Mouse (Mus musculus) liver, adult 2 months (tissue): Measurements from ENCODE around the gene Specc1. TPM values are rescaled to one million over a fixed set of nuclear protein-coding genes. Genes with fewer than 3 reads are reported as not detected.
A peak's percentile ranks its signal among the peaks of the same experiment; 100 is the strongest.

Experiments used
- DNase-seq: peaks from one replicate; pipeline ENCODE4 v3.0.0-alpha.2; 2011; ENCODE audit warnings: low read depth, low spot score; ENCODE audit errors: extremely low read depth
- H3K27ac ChIP-seq: fragments of 200-500 bp; replicated peaks from 2 replicates; pipeline ENCODE4 v1.5.1; 2012; ENCODE audit warnings: low read depth, mild to moderate bottlenecking, control low read depth, inconsistent platforms, low read length; ENCODE audit not compliant: insufficient read depth
- H3K27me3 ChIP-seq: fragments of 200-500 bp; 2 replicates; pipeline ENCODE4 v1.6.1; 2012; ENCODE audit warnings: mild to moderate bottlenecking, moderate library complexity, low read length, inconsistent platforms; ENCODE audit not compliant: control insufficient read depth, insufficient read depth
- H3K36me3 ChIP-seq: fragments of 200-500 bp; 2 replicates; pipeline ENCODE4 v1.6.1; 2012; ENCODE audit warnings: low read length, inconsistent platforms; ENCODE audit not compliant: control insufficient read depth, insufficient read depth
- H3K4me1 ChIP-seq: fragments of 200-500 bp; 2 replicates; pipeline ENCODE4 v1.6.1; 2011; ENCODE audit warnings: low read length; ENCODE audit not compliant: control insufficient read depth, insufficient read depth
- H3K4me3 ChIP-seq: fragments of 200-500 bp; 2 replicates; pipeline ENCODE4 v1.5.1; 2011; ENCODE audit warnings: low read depth, mild to moderate bottlenecking, control low read depth, low read length, moderate library complexity; ENCODE audit not compliant: insufficient read depth
- H3K79me2 ChIP-seq: fragments of 200-500 bp; 2 replicates; pipeline ENCODE4 v1.6.1; 2012; ENCODE audit warnings: inconsistent platforms, mild to moderate bottlenecking, low read length, moderate library complexity; ENCODE audit not compliant: control insufficient read depth, insufficient read depth
- H3K9ac ChIP-seq: fragments of 200-500 bp; 2 replicates; pipeline ENCODE4 v1.6.1; 2012; ENCODE audit warnings: low read depth, mild to moderate bottlenecking, control low read depth, inconsistent platforms, low read length
- CTCF ChIP-seq: fragments of 200-500 bp; IDR thresholded peaks from 2 replicates; pipeline ENCODE4 v1.5.1; 2011; ENCODE audit warnings: low read depth, low read length, control low read depth
- POLR2A ChIP-seq: fragments of 200-500 bp; IDR thresholded peaks from 2 replicates; pipeline ENCODE4 v1.6.1; 2011; ENCODE audit warnings: low read length, control low read depth; ENCODE audit not compliant: insufficient read depth; ENCODE audit errors: extremely low read depth
- WGBS: fragments of 180-500 bp; shearing (Covaris S2); methylation state at CpG from one replicate; pipeline ENCODE4 v1.1.7; 2018; 5-methylcytosine and 5-hydroxymethylcytosine counted together
- polyA plus RNA-seq: library from polyadenylated mRNA; depleted of rRNA; stranded (reverse); fragments of >200 nt; gene quantifications from 2 replicates; pipeline ENCODE4 v1.2.3, GENCODE M21; 2012
- total RNA-seq: library from RNA; depleted of rRNA; stranded (reverse); fragments of >200 nt; gene quantifications from 2 replicates; pipeline ENCODE4 v1.2.3, GENCODE M21; 2014

Specc1 gene
- total and polyA plus RNA-seq, 2 experiments = 0.49 to 1.1 TPM

DNA sequence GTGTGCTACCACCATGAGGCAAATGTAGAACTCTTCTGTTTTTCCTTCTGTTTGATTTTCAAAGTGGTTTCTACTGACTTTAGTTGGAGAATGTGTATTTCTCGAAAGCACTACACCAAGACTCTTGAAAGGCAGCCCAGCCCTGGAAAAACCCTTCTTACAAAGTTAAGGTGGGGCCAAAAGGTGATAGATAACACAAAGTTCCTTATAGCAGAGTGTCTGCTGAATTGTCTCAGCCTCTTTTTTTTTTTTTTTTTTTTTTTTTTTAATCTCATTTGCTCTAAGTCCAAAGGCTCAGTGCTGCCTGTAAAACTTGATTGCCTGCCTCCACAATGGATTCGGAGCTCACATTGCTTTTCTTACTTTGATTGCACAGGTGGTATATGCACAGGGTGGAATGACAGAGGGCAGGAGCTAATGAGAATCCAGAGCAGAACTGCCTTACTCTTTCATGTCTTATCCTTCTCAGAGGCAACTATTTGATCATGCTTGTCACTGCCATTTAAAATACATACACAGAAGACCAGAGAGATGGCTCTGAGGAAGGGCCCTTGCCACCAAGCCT lies 150.8 kb downstream of the Specc1 start:
- no peak for DNase-seq
- H3K79me2 ChIP-seq = no peaks in the 10 kb centered on the region
- H3K9ac ChIP-seq = no peak overlapping the region
- no peak overlapping the region for H3K27ac ChIP-seq
- no peak overlapping the region for H3K4me3 ChIP-seq
- no peaks in the 10 kb centered on the region; the same call in 1 of the 2 replicates for H3K4me1 ChIP-seq
- H3K36me3 ChIP-seq = no peaks in the 10 kb centered on the region
- no peaks in the 10 kb centered on the region for H3K27me3 ChIP-seq
- 91% methylated on average over 2 of the region's 2 CpGs for WGBS
- no peak for TF ChIP-seq POLR2A
- no peak for TF ChIP-seq CTCF

GRCm38 (mm10) chr11:62118561-62118960 lies 162.0 kb downstream of the Specc1 start:
- Histone ChIP-seq H3K4me1 (no peaks in the 10 kb centered on the region), H3K79me2 (no peaks in the 10 kb centered on the region; the same call in 1 of the 2 replicates), H3K9ac (no peak overlapping the region), H3K4me3 (no peak overlapping the region), H3K27ac (no peak overlapping the region), H3K36me3 (no peaks in the 10 kb centered on the region), H3K27me3 (no peaks in the 10 kb centered on the region)
- TF ChIP-seq POLR2A = no peak
- TF ChIP-seq CTCF = no peak
- DNase-seq = no peak
- WGBS = 91% methylated on average over 9 of the region's 9 CpGs

GRCm38 (mm10) chr11:62119871-62120270 lies 163.3 kb downstream of the Specc1 start:
- H3K9ac ChIP-seq = no peak overlapping the region
- TF ChIP-seq CTCF = no peak
- TF ChIP-seq POLR2A = no peak
- no peak overlapping the region for H3K4me3 ChIP-seq
- 24% methylated on average over 3 of the region's 3 CpGs for WGBS
- H3K36me3 ChIP-seq = no peaks in the 10 kb centered on the region
- no peak overlapping the region for H3K27ac ChIP-seq
- no peaks in the 10 kb centered on the region; the same call in 1 of the 2 replicates for H3K79me2 ChIP-seq
- peak; percentile 44 for DNase-seq
- no peaks in the 10 kb centered on the region for H3K4me1 ChIP-seq
- H3K27me3 ChIP-seq = no peaks in the 10 kb centered on the region

DNA sequence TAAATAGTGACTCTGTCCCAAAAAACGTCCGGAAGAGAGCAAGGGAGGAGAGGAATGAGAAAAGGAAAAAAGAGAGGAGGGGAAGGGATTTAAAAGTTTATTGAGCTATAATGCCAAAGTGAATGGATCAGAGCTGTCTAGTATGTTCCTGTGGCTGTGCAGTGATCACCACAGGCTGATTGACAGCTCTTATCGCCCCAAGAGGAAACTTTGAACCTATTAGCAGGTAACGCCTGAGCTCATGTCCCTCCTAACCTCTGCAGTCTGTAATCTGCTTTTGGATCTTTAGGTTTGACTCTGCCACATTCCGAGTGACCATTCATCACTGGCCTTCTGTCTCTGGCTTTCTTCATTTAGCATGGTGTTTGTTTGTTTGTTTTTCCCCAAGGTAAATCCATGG lies 164.8 kb downstream of the Specc1 start:
- Histone ChIP-seq H3K79me2 (no peaks in the 10 kb centered on the region), H3K4me1 (no peaks in the 10 kb centered on the region), H3K4me3 (no peak overlapping the region), H3K27me3 (no peaks in the 10 kb centered on the region), H3K9ac (no peak overlapping the region), H3K36me3 (no peaks in the 10 kb centered on the region), H3K27ac (no peak overlapping the region)
- 55% methylated on average over 5 of the region's 5 CpGs for WGBS
- TF ChIP-seq POLR2A = no peak
- TF ChIP-seq CTCF = no peak
- peak; percentile 3 for DNase-seq

GRCm38 (mm10) chr11:62127692-62128091 lies 171.1 kb downstream of the Specc1 start:
- H3K27me3 ChIP-seq = no peaks in the 10 kb centered on the region
- no peak overlapping the region for H3K9ac ChIP-seq
- no peaks in the 10 kb centered on the region for H3K4me1 ChIP-seq
- no peak overlapping the region for H3K27ac ChIP-seq
- TF ChIP-seq CTCF (peak; percentile 79), POLR2A (no peak)
- 0 out of 2 replicates have a peak, but pooled peaks cover 2% of the 10 kb centered on the region for H3K36me3 ChIP-seq
- DNase-seq = peak; percentile 56
- WGBS = 38% methylated on average over 3 of the region's 3 CpGs
- no peaks in the 10 kb centered on the region for H3K79me2 ChIP-seq
- no peak overlapping the region for H3K4me3 ChIP-seq

DNA sequence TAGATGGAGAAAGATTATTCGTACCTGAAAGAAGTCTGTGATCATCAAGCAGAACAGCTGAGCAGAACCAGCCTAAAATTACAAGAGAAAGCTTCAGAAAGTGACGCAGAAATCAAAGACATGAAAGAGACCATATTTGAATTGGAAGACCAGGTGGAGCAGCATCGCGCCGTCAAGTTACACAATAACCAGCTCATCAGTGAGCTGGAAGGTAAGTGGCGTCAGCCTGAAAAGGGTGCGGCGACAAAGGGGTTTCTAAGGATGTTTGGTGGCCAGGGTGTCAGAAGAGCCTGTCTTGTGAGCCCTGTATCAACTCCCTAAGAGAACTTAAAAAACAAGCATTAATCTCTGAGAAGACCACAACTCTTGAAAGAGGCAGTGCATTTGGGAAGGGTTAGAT lies 171.6 kb downstream of the Specc1 start:
- DNase-seq = no peak
- TF ChIP-seq POLR2A = no peak
- no peak for TF ChIP-seq CTCF
- Histone ChIP-seq H3K9ac (no peak overlapping the region), H3K27me3 (no peaks in the 10 kb centered on the region), H3K4me1 (no peaks in the 10 kb centered on the region), H3K4me3 (no peak overlapping the region), H3K27ac (no peak overlapping the region), H3K36me3 (0 out of 2 replicates have a peak, but pooled peaks cover 2% of the 10 kb centered on the region), H3K79me2 (no peaks in the 10 kb centered on the region)
- WGBS = 78% methylated on average over 8 of the region's 8 CpGs
